9 mouse cellular contexts compared by ENCODE assay signal in the genomic region with DNA sequence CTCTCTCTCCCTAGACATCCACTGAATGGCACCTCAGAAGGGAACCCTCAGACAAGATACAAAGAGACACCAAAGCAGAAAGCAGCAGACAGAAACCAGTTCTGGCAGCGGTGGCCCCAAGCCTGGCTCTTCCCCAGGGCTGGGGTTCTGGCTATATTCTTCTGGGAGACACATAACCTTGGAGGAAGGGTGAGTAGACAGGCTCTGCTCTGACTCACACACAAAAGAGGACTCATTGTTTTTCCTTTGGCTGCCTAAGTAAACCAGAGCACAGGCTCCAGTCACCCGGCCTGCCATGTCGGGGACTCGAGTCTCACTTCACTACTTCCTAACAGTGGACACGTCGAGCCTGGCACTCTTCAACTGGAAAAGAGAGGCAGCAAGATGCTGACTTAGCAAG. TPM values are rescaled to one million over a fixed set of nuclear protein-coding genes. Genes with fewer than 3 reads are reported as not detected.
DNase-seq lines count a peak whose midpoint lies in the region; ATAC-seq and TF ChIP-seq lines count a peak whose summit lies in the region.
"Had no signal": no experiment of that assay in that cellular context is flagged by ENCODE, and none has a peak within 500 bp of the region (broad histone marks: within the 10 kb centered on the region; RNA-seq: fewer than 3 reads in every experiment).

No protein-coding gene starts in this region.

- H3K4me2 ChIP-seq in neural tube, embryonic 13.5 days: no peak overlapping the region
- no peak overlapping the region for H3K4me2 ChIP-seq in neural tube, embryonic 15.5 days

- peak; percentile 81 to 87 for DNase-seq in adrenal gland, adult (ENCODE audit: inconsistent age in 2 of 2, low spot score in 1 of 2)
- no peak for DNase-seq in adrenal gland, postnatal 4 days (ENCODE audit: low spot score in 2 of 2)
- no peak for DNase-seq in neural tube, embryonic 10.5 days (ENCODE audit: extremely low spot score, low spot score)
- peak; percentile 58 to 63 for DNase-seq in heart, adult 2 months
- no peak for DNase-seq in cerebellum, postnatal 4 days (ENCODE audit: low spot score in 2 of 2)

- H3K9ac ChIP-seq in neural tube, embryonic 13.5 days: no peak overlapping the region
- H3K9ac ChIP-seq in heart, adult 2 months (ENCODE audit: low read depth, low read length): no peak overlapping the region
- no peak overlapping the region for H3K9ac ChIP-seq in neural tube, embryonic 15.5 days (replicated peaks)
- H3K9ac ChIP-seq: liver, embryonic 14.5 days had no signal

- peaks cover 11% of the 10 kb centered on the region for H3K4me1 ChIP-seq in neural tube, embryonic 13.5 days (replicated peaks)
- H3K4me1 ChIP-seq in heart, adult 2 months (ENCODE audit: control insufficient read depth, insufficient read depth, low read length): peaks cover 27% of the 10 kb centered on the region
- H3K4me1 ChIP-seq in neural tube, embryonic 15.5 days: 0 out of 2 replicates have a peak, but pooled peaks cover 9% of the 10 kb centered on the region

- intact Hi-C loops in heart, adult 2 months (cut with DNase I): no loop called here

- TF ChIP-seq POLR2A in heart, adult 2 months (IDR thresholded peaks at IDR 0.05; ENCODE audit: insufficient read depth, low read depth, low read length): no peak

- H3K9me3 ChIP-seq in neural tube, embryonic 13.5 days: no peaks in the 10 kb centered on the region
- H3K9me3 ChIP-seq in neural tube, embryonic 15.5 days (replicated peaks): no peaks in the 10 kb centered on the region

- peak overlapping the region; percentile 33 for H3K27ac ChIP-seq in neural tube, embryonic 13.5 days (replicated peaks)
- H3K27ac ChIP-seq in heart, adult 2 months: peak overlapping the region; percentile 65
- 0 out of 2 replicates have a peak overlapping the region, but pooled peaks have one; percentile 30 for H3K27ac ChIP-seq in neural tube, embryonic 15.5 days (replicated peaks)
- H3K27ac ChIP-seq: liver, embryonic 14.5 days had no signal

- H3K4me3 ChIP-seq in neural tube, embryonic 13.5 days: no peak overlapping the region
- H3K4me3 ChIP-seq in heart, adult 2 months: no peak overlapping the region
- H3K4me3 ChIP-seq in neural tube, embryonic 15.5 days (replicated peaks): no peak overlapping the region

- no peaks in the 10 kb centered on the region for H3K79me2 ChIP-seq in heart, adult 2 months (replicated peaks; ENCODE audit: control insufficient read depth, insufficient read depth, low read length)

- no peaks in the 10 kb centered on the region for H3K27me3 ChIP-seq in neural tube, embryonic 13.5 days
- H3K27me3 ChIP-seq in heart, adult 2 months (ENCODE audit: control insufficient read depth, insufficient read depth, low read length): no peaks in the 10 kb centered on the region
- H3K27me3 ChIP-seq in neural tube, embryonic 15.5 days (replicated peaks): no peaks in the 10 kb centered on the region

- H3K36me3 ChIP-seq in neural tube, embryonic 13.5 days: no peaks in the 10 kb centered on the region
- H3K36me3 ChIP-seq in heart, adult 2 months (ENCODE audit: control insufficient read depth, insufficient read depth, low read length): no peaks in the 10 kb centered on the region
- no peaks in the 10 kb centered on the region for H3K36me3 ChIP-seq in neural tube, embryonic 15.5 days

- no peak for TF ChIP-seq CTCF in heart, adult 2 months (IDR thresholded peaks at IDR 0.05)

- WGBS in neural tube, embryonic 13.5 days: 56% methylated on average over 6 of the region's 6 CpGs
- 20% methylated on average over 6 of the region's 6 CpGs for WGBS in heart, adult 2 months
- WGBS in neural tube, embryonic 15.5 days: 76% methylated on average over 6 of the region's 6 CpGs

- 0 out of 2 replicates have a peak, but pooled peaks have one; percentile 12 for TF ChIP-seq EP300 in heart, adult 2 months (IDR thresholded peaks at IDR 0.05; ENCODE audit: insufficient read depth, low read depth, low read length)

- no peak for ATAC-seq in neural tube, embryonic 13.5 days (ENCODE audit: low read depth)
- no peak for ATAC-seq in neural tube, embryonic 15.5 days (ENCODE audit: low FRiP score)
- no peak for ATAC-seq in erythroblast, adult 5-6 weeks (replicated peaks; ENCODE audit: low FRiP score, poor library complexity, severe bottlenecking)

RNA-seq across cellular contexts. Expression of a gene that starts 55.8 kb away (rescaled TPM):
- 10 to 100 TPM; 27.1 to 31.5 TPM for total RNA-seq in adrenal gland, postnatal 4 days (2021)
- polyA plus RNA-seq in neural tube, embryonic 13.5 days (2015; fragmentation: Nextera tagmentation; extraction: Ambion mirVana): 9.8 and 10.1 TPM in 2 replicates
- total RNA-seq in heart, adult 2 months (2021): 10 to 100 TPM in 1 of 2 experiments, 1 to 10 TPM in 1; 7.2 to 26.7 TPM
- polyA plus RNA-seq in heart, adult 2 months (2012; rRNA removed): 6.6 and 17.1 TPM in 2 replicates
- polyA plus RNA-seq in neural tube, embryonic 15.5 days (2015; fragmentation: Nextera tagmentation; extraction: Ambion mirVana): 14.4 and 17.7 TPM in 2 replicates
- 0.38 and 5.0 TPM in 2 replicates for total RNA-seq in erythroblast, adult 5-6 weeks (2015; ENCODE audit: low replicate concordance)
- 1.5 and 2.5 TPM in 2 replicates for total RNA-seq in erythroblast, adult 5-6 weeks (2017; ENCODE audit: low replicate concordance)

Comparison
In these comparisons a context has a peak if more than half of its experiments do, and no peak if none do; other contexts are left out.
1. DNase-seq: peak in adrenal gland, adult (2 of 2) and heart, adult 2 months (2 of 2); none in adrenal gland, postnatal 4 days (0 of 2), neural tube, embryonic 10.5 days (single experiment) and cerebellum, postnatal 4 days (0 of 2).
2. Peak in every context shown above with its lines, with median percentiles within 50 percentile points of each other: H3K27ac ChIP-seq.